Mouse (Mus musculus) thymus, adult 2 months (tissue): ENCODE data around the gene Igsf9b.

ENCODE experiments used
- CTCF ChIP-seq: fragments of 200-500 bp; IDR thresholded peaks from 2 replicates; pipeline ENCODE4 v1.5.1; 2012; ENCODE audit warnings: mild to moderate bottlenecking, control low read depth, low read length, moderate library complexity, borderline replicate concordance; ENCODE audit not compliant: control insufficient read depth, poor library complexity, insufficient read depth; ENCODE audit errors: extremely low read depth
- POLR2A ChIP-seq: fragments of 200-500 bp; IDR thresholded peaks from 2 replicates; pipeline ENCODE4 v1.6.1; 2012; ENCODE audit warnings: mild to moderate bottlenecking, low read length, control low read depth, moderate library complexity; ENCODE audit not compliant: control insufficient read depth, poor library complexity, insufficient read depth; ENCODE audit errors: extremely low read depth

- TF ChIP-seq CTCF (no peak), POLR2A (no peak)
Measured at GRCm38 (mm10) chr9:27369108-27369507, 70.1 kb downstream of the Igsf9b start.
